Mouse (Mus musculus) lung, postnatal 4 days (tissue): ENCODE data around the gene Map2k4.

Experiments used
- DNase-seq, 2 experiments: peaks; one replicate each; pipeline ENCODE4 v3.0.0; 2021

Gene Map2k4

DNA sequence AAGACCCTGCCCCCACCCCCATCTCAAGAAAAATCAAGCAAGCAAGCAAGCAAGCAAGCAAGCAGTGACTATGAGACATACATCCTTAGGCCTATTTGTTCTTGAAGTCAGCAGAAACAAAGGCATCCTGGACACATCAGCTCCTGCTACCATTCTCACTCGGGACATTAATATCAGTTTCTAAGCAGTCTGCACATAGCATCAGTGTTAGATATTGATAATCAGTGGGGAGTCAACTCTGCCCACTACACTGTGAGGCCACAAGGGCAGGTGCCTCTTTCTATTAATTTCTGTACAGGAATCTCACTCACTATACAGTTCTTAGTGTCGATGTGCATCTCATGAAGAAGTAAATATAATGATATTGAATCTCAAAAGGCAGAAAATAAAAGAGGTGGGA lies 14.6 kb downstream of the Map2k4 start:
- no peak for DNase-seq

DNA sequence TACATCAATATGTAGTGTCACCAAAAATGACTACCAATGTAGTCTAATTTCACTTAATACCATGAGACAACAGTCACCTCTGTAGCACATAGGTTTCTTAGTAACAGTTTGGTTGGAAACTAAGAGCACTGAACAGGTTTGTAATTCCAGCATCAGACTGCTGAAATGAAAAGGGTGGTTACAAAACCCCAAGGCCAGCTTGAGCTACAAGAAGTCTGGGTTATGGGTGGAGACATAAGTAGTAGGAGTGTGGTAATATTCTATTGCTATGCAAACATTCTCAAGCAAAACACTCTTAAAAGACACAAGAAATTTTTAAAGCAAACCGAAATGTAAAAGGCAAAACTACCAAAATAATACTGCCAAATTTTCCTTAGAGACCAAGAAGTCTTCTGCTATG lies 16.6 kb downstream of the Map2k4 start:
- no peak for DNase-seq

DNA sequence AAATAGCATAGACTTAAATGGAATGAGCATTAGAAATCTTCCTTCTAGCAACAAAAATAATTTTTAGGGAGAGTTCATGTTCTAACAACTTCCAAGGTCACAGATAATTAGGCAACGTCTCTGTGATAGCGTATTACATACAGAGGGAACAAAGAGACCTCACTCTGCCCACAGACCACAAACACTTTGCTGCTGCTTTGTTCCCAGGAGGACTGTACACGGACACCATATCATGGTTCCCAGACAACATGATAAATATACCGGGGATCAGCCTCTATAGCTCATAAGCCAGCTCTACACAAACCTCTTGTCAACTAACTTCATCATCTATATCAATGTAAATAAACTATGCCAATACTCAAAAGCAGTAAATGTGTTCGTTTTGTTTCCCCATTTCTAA lies 18.1 kb downstream of the Map2k4 start:
- DNase-seq, result no peak

DNA sequence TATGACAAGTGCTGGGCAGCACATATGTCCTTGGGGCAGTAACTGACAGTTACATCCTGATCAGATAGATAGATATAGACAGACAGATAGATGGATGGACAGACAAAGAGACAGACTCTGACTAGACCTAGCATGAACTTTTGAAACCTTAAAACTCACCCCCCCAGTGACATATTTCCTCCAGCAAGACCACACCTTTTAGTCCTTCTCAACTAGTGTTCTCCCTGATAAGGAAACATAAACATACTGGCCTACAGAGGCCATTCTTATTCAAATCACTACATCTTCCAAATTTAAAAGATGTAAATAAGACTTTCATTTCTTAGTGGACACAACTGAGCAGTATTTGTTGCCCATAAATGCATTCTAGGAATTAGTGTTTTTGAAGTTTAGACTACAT lies 19.7 kb downstream of the Map2k4 start:
- no peak for DNase-seq

GRCm38 (mm10) chr11:65760912-65761311 lies 27.2 kb downstream of the Map2k4 start:
- no peak for DNase-seq

- no peak for DNase-seq
Observed at GRCm38 (mm10) chr11:65759350-65759749, 28.7 kb downstream of the Map2k4 start.

GRCm38 (mm10) chr11:65754161-65754560 lies 33.9 kb downstream of the Map2k4 start:
- no peak for DNase-seq

DNA sequence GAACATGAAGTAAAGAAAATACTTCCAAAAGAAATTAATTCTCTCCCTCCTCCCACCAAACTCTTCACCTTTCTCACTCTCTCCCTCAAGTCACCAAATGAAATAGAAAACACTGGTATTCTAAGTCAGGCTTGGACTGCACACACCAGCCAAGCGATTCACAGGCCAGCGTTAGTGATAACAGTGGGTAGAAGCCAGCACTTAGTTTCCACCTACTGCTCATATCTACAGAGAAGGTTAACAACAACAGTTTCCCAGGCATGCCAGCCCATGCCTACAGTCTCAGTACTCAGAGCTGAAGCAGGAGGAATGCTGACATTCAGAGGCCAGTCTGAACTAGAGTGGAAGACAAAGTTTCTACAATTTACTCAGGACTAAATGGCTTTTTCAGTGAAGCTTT lies 34.5 kb downstream of the Map2k4 start:
- DNase-seq, result no peak

DNA sequence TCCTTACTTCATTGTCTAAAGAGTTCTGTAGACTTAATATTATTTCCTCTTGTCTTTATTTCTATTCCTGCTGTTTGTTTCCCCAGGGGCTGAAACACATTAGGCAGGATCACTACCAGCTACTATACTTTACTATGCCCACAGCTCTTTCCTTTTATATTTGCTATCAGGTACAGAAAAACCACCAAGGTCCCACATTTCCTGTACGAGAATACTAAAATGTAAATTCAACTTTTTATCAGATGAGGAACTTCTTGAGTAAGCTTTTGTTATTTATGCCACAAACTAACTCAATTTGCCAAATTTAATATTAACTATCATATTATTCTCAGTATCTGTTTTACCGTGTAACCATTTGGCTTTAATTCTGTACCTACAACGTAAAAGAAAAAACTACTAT lies 37.6 kb downstream of the Map2k4 start:
- DNase-seq, result no peak

- no peak for DNase-seq
Observed at GRCm38 (mm10) chr11:65747433-65747832, 40.7 kb downstream of the Map2k4 start.

- DNase-seq, result no peak
Observed at GRCm38 (mm10) chr11:65745707-65746333, 42.3 kb downstream of the Map2k4 start.

GRCm38 (mm10) chr11:65743866-65744265 lies 44.2 kb downstream of the Map2k4 start:
- no peak for DNase-seq

DNA sequence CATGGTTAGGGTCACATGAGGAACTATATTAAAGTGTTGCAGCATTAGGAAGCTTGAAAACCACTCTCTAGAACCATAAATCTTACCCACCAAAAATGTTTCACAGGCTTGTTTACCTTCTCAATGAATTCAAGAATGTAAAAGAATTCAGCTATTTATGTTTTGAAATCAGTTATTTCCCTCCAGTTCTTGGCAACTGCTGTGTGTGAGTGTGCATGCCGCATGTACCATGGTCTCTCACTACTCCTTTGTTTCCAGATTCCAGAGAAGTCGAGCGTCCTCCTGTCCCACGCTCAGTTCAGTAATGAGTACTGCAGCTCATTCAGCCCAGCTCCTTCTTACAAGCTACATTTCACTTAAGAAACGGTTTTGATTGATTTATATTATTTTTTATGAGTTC lies 47.3 kb downstream of the Map2k4 start:
- no peak for DNase-seq

GRCm38 (mm10) chr11:65740390-65740789 lies 47.7 kb downstream of the Map2k4 start:
- no peak for DNase-seq

DNA sequence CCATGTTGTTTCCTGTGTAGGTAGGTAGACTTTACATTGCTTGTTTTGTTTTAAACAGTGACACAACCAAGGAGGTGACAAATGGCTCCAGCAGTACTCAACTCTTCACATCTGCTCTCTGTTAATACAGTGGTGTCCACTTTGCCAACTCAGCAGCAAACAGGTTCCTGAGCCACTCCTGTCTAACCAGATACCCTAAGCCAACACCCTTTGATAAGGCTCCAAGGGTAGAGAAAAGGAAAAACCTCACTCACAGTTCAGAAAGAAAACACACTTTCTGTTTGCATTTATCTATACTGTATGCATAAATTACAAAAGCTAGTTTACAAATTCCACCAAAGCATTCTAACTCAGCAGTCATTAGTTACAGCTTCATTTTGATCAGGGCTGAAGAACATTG lies 48.2 kb downstream of the Map2k4 start:
- DNase-seq, result no peak

DNA sequence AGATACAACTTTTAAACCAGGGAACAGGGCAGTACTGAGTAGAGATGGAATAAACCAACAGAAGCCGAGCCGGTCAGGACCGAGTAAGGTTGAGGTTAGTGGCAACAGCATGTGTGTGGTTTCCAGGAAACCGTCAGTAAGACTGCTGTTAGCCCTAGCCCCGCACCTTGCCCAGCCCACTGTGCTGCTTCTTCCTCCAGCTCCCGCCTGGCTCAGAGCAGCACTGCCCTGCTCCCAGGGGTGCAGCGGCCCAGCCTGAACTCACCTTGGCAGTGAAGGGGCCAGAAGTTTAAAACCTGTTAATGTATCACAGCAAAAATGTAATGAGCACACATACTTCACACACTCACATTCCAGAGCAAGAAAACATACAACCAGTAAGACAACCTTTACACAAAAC lies 53.4 kb downstream of the Map2k4 start:
- peak in 1 of 2 experiments; percentile 46 for DNase-seq

DNA sequence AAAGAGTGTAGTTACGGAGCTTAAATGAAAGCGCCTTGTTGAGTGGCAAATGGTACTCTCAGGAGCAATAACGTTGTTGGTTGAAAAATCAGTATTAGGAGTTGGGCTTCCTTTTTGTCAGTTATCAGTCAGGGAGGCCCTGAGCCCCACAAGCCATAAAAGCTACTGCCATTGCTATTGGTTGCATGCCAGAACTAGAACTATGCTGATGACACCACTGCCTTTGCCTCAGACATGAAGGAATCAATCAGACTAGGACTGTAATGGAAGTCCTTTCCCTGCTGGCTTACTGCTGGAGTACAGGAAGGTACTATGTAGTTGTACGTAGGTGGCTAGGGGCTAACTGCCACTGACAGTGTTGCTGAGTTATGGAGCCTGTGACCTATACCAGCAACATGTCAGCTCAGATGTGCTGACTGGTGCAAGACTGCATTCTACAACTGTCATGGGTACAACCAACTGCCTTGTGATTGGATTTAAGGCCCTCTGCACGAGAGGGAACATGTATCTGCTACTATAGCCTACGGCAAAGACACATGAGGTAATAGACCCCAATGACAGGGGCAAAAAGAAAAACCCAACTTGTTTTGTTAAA lies 58.4 kb downstream of the Map2k4 start:
- DNase-seq, result no peak

DNA sequence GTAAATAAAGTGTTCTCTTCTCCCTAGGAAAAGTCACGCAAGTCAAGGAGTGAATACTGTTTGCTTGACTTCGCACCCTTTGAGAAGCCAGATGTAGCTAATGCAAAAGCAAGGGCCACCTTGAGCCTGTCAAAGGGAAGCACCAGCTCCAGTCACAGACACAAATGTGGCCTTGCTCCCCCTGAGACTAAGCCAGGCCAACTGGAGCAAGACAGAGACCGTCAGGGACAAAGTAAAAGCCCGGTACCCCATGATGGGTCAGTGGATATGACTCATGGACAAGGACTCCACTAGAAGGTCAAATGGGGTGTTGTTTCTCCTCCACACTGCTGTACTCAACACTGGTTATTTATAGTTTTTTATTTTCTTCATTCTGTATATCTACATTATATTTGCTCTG lies 59.2 kb downstream of the Map2k4 start:
- DNase-seq, result no peak

DNA sequence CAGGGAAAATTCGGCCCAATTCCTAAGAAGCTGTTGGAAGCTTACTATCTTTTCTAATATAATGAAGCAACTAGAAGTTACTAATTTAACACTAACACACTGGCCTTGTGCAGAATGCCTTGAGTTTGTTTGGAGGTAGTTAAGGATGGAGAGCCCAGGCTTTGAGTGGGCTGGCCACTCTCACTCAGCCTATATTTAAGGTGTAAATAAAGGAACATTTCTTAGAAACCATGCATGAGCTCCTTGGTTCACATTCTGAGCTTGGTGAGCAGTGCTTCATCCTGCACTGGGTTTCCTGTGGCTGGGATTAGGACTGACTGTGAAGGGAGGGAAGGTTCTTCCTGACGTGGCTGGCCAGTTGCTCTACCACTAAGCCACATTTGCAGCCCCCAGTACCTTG lies 64.4 kb downstream of the Map2k4 start:
- no peak for DNase-seq

DNA sequence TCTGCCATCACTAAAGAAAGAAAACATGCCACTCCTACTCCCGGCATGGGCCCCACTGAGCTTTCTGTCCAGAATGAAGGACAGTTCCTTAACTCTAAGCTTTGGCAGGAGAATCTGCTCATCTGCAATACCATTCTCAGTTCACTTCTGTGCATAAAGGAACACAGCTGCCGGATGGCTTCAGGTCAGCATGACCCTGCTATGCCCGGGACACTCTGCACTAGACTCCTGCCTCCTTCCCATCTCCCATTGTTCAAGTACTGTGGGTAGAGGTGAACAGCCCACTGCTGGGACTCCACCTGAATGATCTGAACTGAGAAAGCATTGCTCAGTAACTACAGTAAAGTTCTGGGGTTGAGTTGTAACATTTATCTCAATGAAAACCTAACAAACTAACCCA lies 66.5 kb downstream of the Map2k4 start:
- DNase-seq, result no peak

DNA sequence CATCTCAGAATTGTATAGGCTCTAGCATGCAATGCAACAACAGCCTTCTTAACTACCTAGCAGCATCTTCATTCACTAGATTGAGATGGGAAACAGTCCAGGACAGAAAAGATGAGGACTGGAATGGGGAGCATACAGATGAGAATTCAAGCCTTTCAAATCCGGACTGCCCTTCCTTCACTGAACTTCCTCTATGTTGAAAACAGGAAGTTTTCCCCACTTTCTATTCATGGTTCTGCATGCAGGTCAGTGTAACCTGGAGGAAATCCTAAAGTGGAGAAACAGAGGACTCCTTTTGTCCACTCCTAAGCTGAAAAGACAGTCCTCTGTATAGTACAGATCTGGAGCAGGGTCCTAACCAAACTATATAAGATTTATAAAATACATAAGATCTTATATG lies 68.1 kb downstream of the Map2k4 start:
- no peak for DNase-seq

GRCm38 (mm10) chr11:65713830-65714229 lies 74.3 kb downstream of the Map2k4 start:
- DNase-seq, result no peak

DNA sequence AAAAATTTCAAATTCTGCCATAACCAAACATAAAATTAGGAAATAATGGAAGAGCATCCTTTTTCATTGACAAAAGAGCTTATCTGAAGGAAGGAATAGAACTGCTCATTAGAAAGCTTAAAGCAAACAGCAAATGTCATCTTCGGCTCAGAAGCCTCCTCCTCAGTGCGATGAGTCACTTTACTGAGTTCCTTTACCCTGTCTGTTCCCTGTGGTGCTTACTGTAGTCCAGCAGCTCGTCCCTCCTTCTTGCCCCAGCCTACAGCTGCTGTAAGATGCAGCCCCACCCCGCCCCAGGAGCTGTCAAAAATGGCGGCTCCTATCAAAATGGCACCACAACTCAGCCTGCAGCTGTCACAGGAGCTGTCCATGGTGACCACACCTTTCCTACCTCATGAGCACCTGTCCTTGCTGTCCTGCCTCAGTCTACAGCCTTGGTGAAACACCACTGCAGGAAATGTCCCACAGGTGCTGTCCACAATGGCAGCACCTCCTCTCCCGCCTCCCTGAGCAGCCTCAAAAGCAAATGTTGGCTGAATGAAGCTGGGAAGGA lies 75.3 kb downstream of the Map2k4 start:
- no peak for DNase-seq

- no peak for DNase-seq
Observed at GRCm38 (mm10) chr11:65706784-65707183, 81.3 kb downstream of the Map2k4 start.

GRCm38 (mm10) chr11:65706176-65706575 lies 81.9 kb downstream of the Map2k4 start:
- DNase-seq, result no peak
